ENCODE assay signal across 9 mouse cellular contexts in the genomic region with DNA sequence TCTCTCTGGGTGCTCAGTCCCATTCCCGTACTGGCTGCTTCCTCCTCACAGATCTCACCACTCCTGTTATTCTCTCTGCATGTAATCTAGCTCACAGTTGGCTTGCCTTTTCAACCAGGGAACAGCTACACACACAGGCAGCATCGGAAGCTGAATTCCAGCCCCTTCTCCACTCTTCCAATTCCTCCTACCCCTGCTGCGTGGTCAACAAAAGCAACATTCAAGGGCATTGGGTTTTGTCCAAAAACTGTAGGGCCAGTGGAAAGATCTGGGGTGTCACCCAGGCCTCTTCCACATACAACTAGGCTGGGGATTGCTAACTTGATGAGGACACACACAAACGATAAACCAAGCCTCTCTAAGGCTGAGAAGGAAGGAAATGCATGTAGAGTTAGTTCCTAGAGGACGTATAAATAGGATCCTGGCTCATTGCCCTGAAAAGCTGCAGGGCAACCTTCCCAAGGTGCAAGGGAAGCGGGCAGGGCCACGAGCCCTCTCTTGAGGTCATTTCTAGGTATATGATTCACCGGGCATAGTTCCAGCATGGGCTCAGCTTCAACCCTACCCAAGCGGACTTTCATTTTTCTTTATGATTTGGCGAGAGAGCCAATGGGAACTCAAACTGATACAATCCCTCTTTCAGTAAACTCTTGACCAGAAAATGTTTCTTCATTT. TPM values are rescaled to one million over a fixed set of nuclear protein-coding genes. Genes with fewer than 3 reads are reported as not detected.
DNase-seq lines count a peak whose midpoint lies in the region.
"Had no signal": no experiment of that assay in that cellular context is flagged by ENCODE, and none has a peak within 500 bp of the region (broad histone marks: within the 10 kb centered on the region; RNA-seq: fewer than 3 reads in every experiment).

No protein-coding gene starts in this region.

- DNase-seq in adrenal gland, adult 8-10 months = peak; percentile 39
- no peak for DNase-seq in adrenal gland, postnatal 4 days (ENCODE audit: low spot score in 2 of 2)
- DNase-seq in kidney, adult 11 months = peak; percentile 36
- DNase-seq in kidney, postnatal 4 days = no peak
- DNase-seq in adipocyte (ENCODE audit: low spot score) = peak; percentile 63
- peak; percentile 39 for DNase-seq in kidney, adult 9 months
- DNase-seq in gastrocnemius, postnatal 10 days = no peak
- DNase-seq in natural killer cell, adult 2 months (ENCODE audit: low spot score in 2 of 2) = no peak
- DNase-seq: B cell, adult 2 months had no signal

RNA-seq across cellular contexts. Expression of gene Rybp, which starts 36.6 kb away (rescaled TPM):
- 10 to 100 TPM; 22.0 to 31.9 (median 28.6) TPM for total RNA-seq in adrenal gland, adult 8-10 months (2022)
- 10 to 100 TPM; 34.1 to 34.7 TPM for total RNA-seq in adrenal gland, postnatal 4 days (2021)
- 1 to 10 TPM; 7.6 to 8.7 TPM for total RNA-seq in gastrocnemius, postnatal 10 days (2021)

Comparison
In these comparisons a context has a peak if more than half of its experiments do, and no peak if none do; other contexts are left out.
1. DNase-seq: peak in adrenal gland, adult 8-10 months (single experiment), kidney, adult 11 months (single experiment), adipocyte (single experiment) and kidney, adult 9 months (single experiment); none in adrenal gland, postnatal 4 days (0 of 2), kidney, postnatal 4 days (0 of 2), gastrocnemius, postnatal 10 days (single experiment) and natural killer cell, adult 2 months (0 of 2).